Mouse (Mus musculus): ENCODE data around the gene Cenph. TPM values are rescaled to one million over a fixed set of nuclear protein-coding genes. Genes with fewer than 3 reads are reported as not detected.
"Not testable (repeated sequence)": the region's sequence is repeated elsewhere in the genome, so short reads cannot be mapped to it uniquely, and the experiment has no call there.

The Cenph gene
- polyA plus RNA-seq, 1 experiment from 2014 or later = 31.0 TPM

- no peak overlapping the region for H3K27ac ChIP-seq (replicated peaks)
- no peaks in the 10 kb centered on the region for H3K9me3 ChIP-seq (replicated peaks)
- no peaks in the 10 kb centered on the region for H3K27me3 ChIP-seq
- H3K4me3 ChIP-seq (replicated peaks) = no peak overlapping the region
- H3K4me2 ChIP-seq = no peak overlapping the region
- no peak for ATAC-seq (ENCODE audit: insufficient read depth)
- WGBS (ENCODE audit: insufficient replicate concordance) = 84% methylated on average over 3 of the region's 3 CpGs
- H3K4me1 ChIP-seq (replicated peaks) = peaks cover 78% of the 10 kb centered on the region
- H3K36me3 ChIP-seq (replicated peaks) = no peaks in the 10 kb centered on the region
- no peak overlapping the region for H3K9ac ChIP-seq
Observed at GRCm38 (mm10) chr13:100746090-100746489, 29.6 kb downstream of the Cenph start.

GRCm38 (mm10) chr13:100744036-100744744 is 31.5 kb downstream of the Cenph start, which contains the start of gene Mrps36:
TSS of gene Mrps36 (minus strand) at chr13:100744659.
- Histone ChIP-seq H3K9me3 (replicated peaks) (no peaks in the 10 kb centered on the region), H3K9ac (peak within 1 kb of the TSS; percentile 83), H3K4me3 (replicated peaks) (peak within 1 kb of the TSS; percentile 83), H3K27me3 (no peaks in the 10 kb centered on the region), H3K27ac (replicated peaks) (peak within 1 kb of the TSS; percentile 92), H3K4me1 (replicated peaks) (peaks cover 71% of the 10 kb centered on the region), H3K4me2 (peak within 1 kb of the TSS; percentile 87), H3K36me3 (replicated peaks) (peaks cover 12% of the 10 kb centered on the region)
- WGBS (ENCODE audit: insufficient replicate concordance) = under 1% methylated on average over 52 of the region's 52 CpGs
- peak; percentile 91 for ATAC-seq (ENCODE audit: insufficient read depth)

- H3K27ac ChIP-seq (replicated peaks) = peak overlapping the region; percentile 92
- no peaks in the 10 kb centered on the region for H3K27me3 ChIP-seq
- peaks cover 18% of the 10 kb centered on the region for H3K36me3 ChIP-seq (replicated peaks)
- peak; percentile 41 for ATAC-seq (ENCODE audit: insufficient read depth)
- peak overlapping the region; percentile 87 for H3K4me2 ChIP-seq
- peak overlapping the region; percentile 83 for H3K9ac ChIP-seq
- H3K4me3 ChIP-seq (replicated peaks) = peak overlapping the region; percentile 83
- peaks cover 66% of the 10 kb centered on the region for H3K4me1 ChIP-seq (replicated peaks)
- WGBS (ENCODE audit: insufficient replicate concordance) = 51% methylated on average over 11 of the region's 11 CpGs
- H3K9me3 ChIP-seq (replicated peaks) = no peaks in the 10 kb centered on the region
Observed at GRCm38 (mm10) chr13:100743346-100744035, 32.2 kb downstream of the Cenph start.

GRCm38 (mm10) chr13:100742831-100743230 is 32.9 kb downstream of the Cenph start:
- Histone ChIP-seq H3K4me2 (peak overlapping the region; percentile 87), H3K27me3 (no peaks in the 10 kb centered on the region), H3K9me3 (replicated peaks) (no peaks in the 10 kb centered on the region), H3K4me3 (replicated peaks) (peak overlapping the region; percentile 83), H3K4me1 (replicated peaks) (peaks cover 60% of the 10 kb centered on the region), H3K9ac (peak overlapping the region; percentile 25; the same call in 1 of the 2 replicates), H3K27ac (replicated peaks) (peak overlapping the region; percentile 65), H3K36me3 (replicated peaks) (peaks cover 24% of the 10 kb centered on the region)
- WGBS (ENCODE audit: insufficient replicate concordance) = 69% methylated on average over 5 of the region's 5 CpGs
- ATAC-seq (ENCODE audit: insufficient read depth) = no peak

- Histone ChIP-seq H3K36me3 (replicated peaks) (peaks cover 29% of the 10 kb centered on the region), H3K9me3 (replicated peaks) (no peaks in the 10 kb centered on the region), H3K4me3 (replicated peaks) (no peak overlapping the region), H3K27me3 (no peaks in the 10 kb centered on the region), H3K4me1 (replicated peaks) (peaks cover 28% of the 10 kb centered on the region), H3K27ac (replicated peaks) (no peak overlapping the region), H3K4me2 (no peak overlapping the region), H3K9ac (no peak overlapping the region)
- no peak for ATAC-seq (ENCODE audit: insufficient read depth)
- 81% methylated on average over 2 of the region's 2 CpGs for WGBS (ENCODE audit: insufficient replicate concordance)
Observed at GRCm38 (mm10) chr13:100732756-100733155, 42.9 kb downstream of the Cenph start.

GRCm38 (mm10) chr13:100731462-100732046 is 44.1 kb downstream of the Cenph start:
- H3K9ac ChIP-seq; H3K27me3 ChIP-seq; ATAC-seq (ENCODE audit: insufficient read depth); H3K9me3 ChIP-seq (replicated peaks): not testable (repeated sequence)
- peaks cover 26% of the 10 kb centered on the region for H3K36me3 ChIP-seq (replicated peaks)
- H3K4me1 ChIP-seq (replicated peaks) = peaks cover 31% of the 10 kb centered on the region
- H3K27ac ChIP-seq (replicated peaks) = 0 out of 2 replicates have a peak overlapping the region, but pooled peaks have one; percentile 83
- peak overlapping the region; percentile 79 for H3K4me3 ChIP-seq (replicated peaks)
- WGBS (ENCODE audit: insufficient replicate concordance) = 81% methylated on average over 6 of the region's 6 CpGs
- peak overlapping the region; percentile 80 for H3K4me2 ChIP-seq

- peak within 1 kb of the TSS; percentile 80 for H3K4me2 ChIP-seq
- peaks cover 35% of the 10 kb centered on the region for H3K4me1 ChIP-seq (replicated peaks)
- no peaks in the 10 kb centered on the region for H3K9me3 ChIP-seq (replicated peaks)
- peak within 1 kb of the TSS; percentile 83 for H3K27ac ChIP-seq (replicated peaks)
- no peaks in the 10 kb centered on the region for H3K27me3 ChIP-seq
- H3K36me3 ChIP-seq (replicated peaks) = peaks cover 21% of the 10 kb centered on the region
- H3K4me3 ChIP-seq (replicated peaks) = peak within 1 kb of the TSS; percentile 79
- under 1% methylated on average over 19 of the region's 19 CpGs for WGBS (ENCODE audit: insufficient replicate concordance)
- peak within 1 kb of the TSS; percentile 81 for H3K9ac ChIP-seq
- ATAC-seq (ENCODE audit: insufficient read depth) = peak; percentile 96
Observed at GRCm38 (mm10) chr13:100730861-100731176, 44.9 kb downstream of the Cenph start, which contains the start of gene Cdk7. TSS of gene Cdk7 (minus strand) at chr13:100730939.

- peak overlapping the region; percentile 83 for H3K27ac ChIP-seq (replicated peaks)
- peak overlapping the region; percentile 80 for H3K4me2 ChIP-seq
- H3K36me3 ChIP-seq (replicated peaks) = peaks cover 21% of the 10 kb centered on the region
- H3K9ac ChIP-seq = peak overlapping the region; percentile 81
- peak overlapping the region; percentile 79 for H3K4me3 ChIP-seq (replicated peaks)
- 1% methylated on average over 30 of the region's 30 CpGs for WGBS (ENCODE audit: insufficient replicate concordance)
- peak; percentile 83 for ATAC-seq (ENCODE audit: insufficient read depth)
- peaks cover 37% of the 10 kb centered on the region for H3K4me1 ChIP-seq (replicated peaks)
- H3K9me3 ChIP-seq (replicated peaks) = no peaks in the 10 kb centered on the region
- no peaks in the 10 kb centered on the region for H3K27me3 ChIP-seq
Observed at GRCm38 (mm10) chr13:100730153-100730860, 45.4 kb downstream of the Cenph start.

GRCm38 (mm10) chr13:100728530-100728929 is 47.2 kb downstream of the Cenph start:
- peaks cover 53% of the 10 kb centered on the region for H3K4me1 ChIP-seq (replicated peaks)
- H3K9me3 ChIP-seq (replicated peaks); H3K27me3 ChIP-seq; H3K4me3 ChIP-seq (replicated peaks); H3K9ac ChIP-seq; ATAC-seq (ENCODE audit: insufficient read depth): not testable (repeated sequence)
- H3K36me3 ChIP-seq (replicated peaks) = peaks cover 22% of the 10 kb centered on the region
- 0 out of 2 replicates have a peak overlapping the region, but pooled peaks have one; percentile 24 for H3K27ac ChIP-seq (replicated peaks)
- peak overlapping the region; percentile 80; the same call in 1 of the 2 replicates for H3K4me2 ChIP-seq
- WGBS (ENCODE audit: insufficient replicate concordance) = 81% methylated on average over 4 of the region's 4 CpGs

GRCm38 (mm10) chr13:100728086-100728485 is 47.6 kb downstream of the Cenph start:
- H3K9me3 ChIP-seq (replicated peaks) = no peaks in the 10 kb centered on the region
- no peak overlapping the region for H3K4me3 ChIP-seq (replicated peaks)
- no peak overlapping the region for H3K27ac ChIP-seq (replicated peaks)
- WGBS (ENCODE audit: insufficient replicate concordance) = 61% methylated on average over 5 of the region's 5 CpGs
- peaks cover 53% of the 10 kb centered on the region for H3K4me1 ChIP-seq (replicated peaks)
- no peak overlapping the region for H3K4me2 ChIP-seq
- ATAC-seq (ENCODE audit: insufficient read depth) = no peak
- 0 out of 2 replicates have a peak overlapping the region, but pooled peaks have one; percentile 9 for H3K9ac ChIP-seq
- H3K36me3 ChIP-seq (replicated peaks) = peaks cover 22% of the 10 kb centered on the region
- no peaks in the 10 kb centered on the region for H3K27me3 ChIP-seq

Data from liver, embryonic 15.5 days (tissue).